Mouse (Mus musculus) heart, embryonic 14.5 days (tissue): ENCODE results near the gene Gm38392. TPM values are rescaled to one million over a fixed set of nuclear protein-coding genes. Genes with fewer than 3 reads are reported as not detected.
"Not testable (repeated sequence)": the region's sequence is repeated elsewhere in the genome, so short reads cannot be mapped to it uniquely, and the experiment has no call there.

ENCODE experiments used
- ATAC-seq: fragments of 200-750 bp; cut with Nextera tagmentation; 2 replicates; pipeline ENCODE4 v1.8.0; 2017; ENCODE audit warnings: low read depth, moderate TSS enrichment; ENCODE audit not compliant: insufficient number of reproducible peaks, insufficient read depth, low FRiP score
- H3K27ac ChIP-seq, 2 experiments: fragments of 200-500 bp in 1 of 2; fragments of 300-500 bp in 1 of 2; sonication (generic) in 1 of 2; replicated peaks in 1 of 2; 2 replicates each; pipeline ENCODE4 v1.5.1; 2012 to 2014; ENCODE audit warnings: low read depth in 2 of 2, low read length in 2 of 2, control low read depth in 1 of 2, mild to moderate bottlenecking in 1 of 2, mixed read lengths in 1 of 2; ENCODE audit not compliant: control insufficient read depth in 1 of 2, insufficient read depth in 1 of 2
- H3K27me3 ChIP-seq: fragments of 300-500 bp; sonication (generic); 2 replicates; pipeline ENCODE4 v1.6.1; 2014; ENCODE audit warnings: mild to moderate bottlenecking, low read length, control low read depth; ENCODE audit not compliant: control insufficient read depth, insufficient read depth
- H3K36me3 ChIP-seq: fragments of 300-500 bp; sonication (generic); 2 replicates; pipeline ENCODE4 v1.6.1; 2014; ENCODE audit warnings: mild to moderate bottlenecking, control low read depth, low read length, mixed read lengths; ENCODE audit not compliant: control insufficient read depth, insufficient read depth
- H3K4me1 ChIP-seq, 2 experiments: fragments of 200-500 bp in 1 of 2; fragments of 300-500 bp in 1 of 2; sonication (generic) in 1 of 2; 2 replicates each; pipeline ENCODE4 v1.6.1; 2012 to 2014; ENCODE audit warnings: low read length in 2 of 2, control low read depth in 1 of 2, mixed read lengths in 1 of 2; ENCODE audit not compliant: control insufficient read depth in 2 of 2, insufficient read depth in 2 of 2
- H3K4me2 ChIP-seq: fragments of 300-500 bp; sonication (generic); 2 replicates; pipeline ENCODE4 v1.6.1; 2014; ENCODE audit warnings: mild to moderate bottlenecking, low read length
- H3K4me3 ChIP-seq, 2 experiments: fragments of 200-500 bp in 1 of 2; fragments of 300-500 bp in 1 of 2; sonication (generic) in 1 of 2; 2 replicates each; pipeline ENCODE4 v1.5.1; 2012 to 2014; ENCODE audit warnings: low read length in 2 of 2, mild to moderate bottlenecking in 2 of 2, control low read depth in 1 of 2, low read depth in 1 of 2, moderate library complexity in 1 of 2; ENCODE audit not compliant: control insufficient read depth in 1 of 2, insufficient read depth in 1 of 2
- H3K9ac ChIP-seq: fragments of 300-500 bp; sonication (generic); 2 replicates; pipeline ENCODE4 v1.6.1; 2014; ENCODE audit warnings: mild to moderate bottlenecking, low read length
- H3K9me3 ChIP-seq: fragments of 300-500 bp; sonication (generic); 2 replicates; pipeline ENCODE4 v1.6.1; 2016; ENCODE audit warnings: low read length, control low read depth; ENCODE audit not compliant: control insufficient read depth
- WGBS: fragments of 180-500 bp; shearing (Covaris S2); extraction: QIAGEN DNeasy Blood & Tissue Kit; methylation state at CpG from one replicate; pipeline ENCODE4 v1.1.7; 2014; 5-methylcytosine and 5-hydroxymethylcytosine counted together
- polyA plus RNA-seq: library from polyadenylated mRNA; unstranded; fragments of >200 nt; fragmentation: Nextera tagmentation; extraction: Ambion mirVana; gene quantifications from 2 replicates; pipeline ENCODE4 v1.2.1, GENCODE M21; 2014

Gm38392 gene
- polyA plus RNA-seq, 1 experiment from 2014 or later: not detected

DNA sequence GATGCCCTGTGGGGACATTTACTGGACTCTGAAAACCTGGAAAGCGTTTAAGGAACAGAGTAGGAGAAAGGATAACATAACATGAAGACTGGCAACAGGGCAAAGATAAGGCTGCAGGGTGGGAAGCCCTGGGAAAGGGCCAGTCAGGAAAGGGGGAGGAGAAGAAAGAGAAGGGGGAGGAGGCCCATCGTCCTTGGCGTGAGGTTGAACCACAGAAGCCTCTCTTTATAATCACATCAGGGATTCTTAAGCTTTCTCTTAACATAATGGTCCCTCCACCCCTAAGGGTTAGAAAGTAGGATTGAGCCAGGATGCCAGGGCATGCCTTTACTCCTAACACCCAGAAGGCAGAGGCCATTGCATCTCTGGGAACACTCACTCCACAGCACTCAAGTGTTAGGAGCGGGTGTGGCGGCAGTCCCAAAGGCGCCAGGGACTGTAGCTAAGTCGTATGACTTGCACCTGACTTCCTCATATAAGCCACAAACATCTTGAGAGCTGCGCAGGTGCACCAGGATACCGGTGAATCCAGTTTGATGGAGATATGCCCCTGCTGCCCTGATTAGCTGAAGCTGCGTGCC, 1.2 kb upstream of the Gm38392 start:
- not testable (repeated sequence) for H3K27me3 ChIP-seq, H3K4me2 ChIP-seq, ATAC-seq, H3K9me3 ChIP-seq, H3K27ac ChIP-seq, H3K36me3 ChIP-seq, H3K9ac ChIP-seq, H3K4me3 ChIP-seq, H3K4me1 ChIP-seq
- WGBS: 69% methylated on average over 8 of the region's 10 CpGs

DNA sequence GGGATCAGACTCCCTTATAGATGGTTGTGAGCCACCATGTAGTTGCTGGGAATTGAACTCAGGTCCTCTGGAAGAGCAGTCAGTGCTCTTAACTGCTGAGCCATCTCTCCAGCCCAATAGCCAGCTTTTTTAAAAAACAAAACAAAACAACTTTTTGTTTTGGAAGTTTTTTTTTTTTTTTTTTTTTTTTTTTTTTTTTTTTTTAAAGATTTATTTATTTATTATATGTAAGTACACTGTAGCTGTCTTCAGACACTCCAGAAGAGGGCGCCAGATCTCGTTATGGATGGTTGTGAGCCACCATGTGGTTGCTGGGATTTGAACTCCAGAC, 1.5 kb downstream of the Gm38392 start:
- H3K27me3 ChIP-seq, H3K36me3 ChIP-seq, H3K4me2 ChIP-seq, H3K9me3 ChIP-seq, ATAC-seq, H3K27ac ChIP-seq, H3K4me1 ChIP-seq, H3K4me3 ChIP-seq, H3K9ac ChIP-seq: not testable (repeated sequence)
- WGBS: no CpG with 5 or more reads among the region's 2 CpGs

DNA sequence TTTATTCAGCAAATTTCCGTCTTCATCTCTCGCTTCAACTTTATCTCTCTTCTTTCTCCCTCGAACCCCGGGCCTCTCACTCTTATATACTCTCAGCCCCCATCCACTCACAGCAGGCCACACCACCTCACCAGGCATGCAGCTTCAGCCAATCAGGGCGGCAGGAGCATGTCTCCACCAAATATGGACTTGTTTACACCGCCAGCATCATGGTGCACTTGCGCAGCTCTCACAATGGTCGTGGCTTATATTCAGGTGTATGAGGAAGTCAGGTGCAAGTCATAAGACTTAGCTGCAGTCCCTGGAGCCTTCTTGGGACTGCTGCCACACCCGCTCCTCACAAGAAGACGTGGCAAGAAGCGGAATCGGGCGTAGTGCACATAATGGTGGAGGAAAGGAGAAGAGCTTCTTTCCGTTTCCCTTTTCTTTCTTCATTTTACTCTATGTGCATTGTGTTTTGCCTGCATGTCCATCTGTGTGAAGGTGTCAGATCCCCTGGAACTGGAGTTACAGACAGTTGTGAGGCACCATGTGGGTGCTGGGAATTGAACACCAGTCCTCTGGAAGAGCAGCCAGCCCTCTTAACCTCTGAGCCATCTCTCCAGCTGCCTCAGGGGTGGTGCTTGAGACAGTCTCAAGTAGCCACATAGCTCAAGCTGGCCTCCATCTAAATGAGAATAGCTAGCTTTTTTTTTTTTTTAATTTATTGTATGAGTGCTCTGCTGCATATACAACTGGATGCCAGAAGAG, 2.0 kb downstream of the Gm38392 start:
- not testable (repeated sequence) for H3K9ac ChIP-seq, H3K4me3 ChIP-seq, H3K36me3 ChIP-seq, H3K9me3 ChIP-seq, ATAC-seq, H3K4me1 ChIP-seq, H3K4me2 ChIP-seq, H3K27me3 ChIP-seq, H3K27ac ChIP-seq
- 93% methylated on average over 14 of the region's 14 CpGs for WGBS

DNA sequence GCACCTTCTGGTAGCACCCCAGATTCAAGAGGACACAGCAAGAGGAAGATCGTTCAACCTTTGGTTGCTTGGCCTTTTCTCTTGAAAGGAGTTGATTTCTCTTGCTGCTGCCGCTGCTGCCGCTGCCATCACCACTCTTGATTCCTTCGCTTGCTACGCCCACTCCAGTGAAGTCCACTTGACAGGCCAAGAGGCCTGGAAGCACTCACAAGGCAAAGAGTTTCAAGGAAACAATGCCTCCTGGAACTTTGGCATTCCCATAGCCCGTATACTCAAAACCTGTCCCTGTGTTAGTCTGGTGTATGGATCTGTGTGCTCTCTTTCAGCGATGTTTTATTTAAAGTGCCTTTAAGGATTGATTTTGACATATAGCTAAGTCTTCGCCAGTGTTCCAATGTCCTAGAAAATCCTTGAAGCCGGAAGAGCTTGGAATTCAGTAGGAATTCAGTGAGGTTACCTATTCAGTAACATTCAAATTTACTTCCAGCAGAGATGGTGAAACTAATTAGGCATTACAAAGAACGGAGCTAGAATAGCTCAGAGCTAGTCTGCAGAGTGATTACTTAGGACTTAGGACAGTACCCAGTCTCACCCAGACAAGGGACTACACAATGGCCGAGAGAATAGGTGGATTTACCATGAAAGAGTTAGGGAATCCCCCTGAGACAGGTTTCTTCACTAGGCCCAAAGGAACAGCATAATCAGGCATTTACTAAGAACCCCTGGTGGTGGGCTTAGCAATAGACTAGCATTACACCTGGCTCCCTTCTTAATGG, 5.7 kb downstream of the Gm38392 start:
- not testable (repeated sequence) for H3K9ac ChIP-seq, H3K4me3 ChIP-seq, ATAC-seq, H3K9me3 ChIP-seq, H3K27ac ChIP-seq, H3K27me3 ChIP-seq, H3K4me2 ChIP-seq, H3K36me3 ChIP-seq, H3K4me1 ChIP-seq
- 60% methylated on average over 11 of the region's 11 CpGs for WGBS

DNA sequence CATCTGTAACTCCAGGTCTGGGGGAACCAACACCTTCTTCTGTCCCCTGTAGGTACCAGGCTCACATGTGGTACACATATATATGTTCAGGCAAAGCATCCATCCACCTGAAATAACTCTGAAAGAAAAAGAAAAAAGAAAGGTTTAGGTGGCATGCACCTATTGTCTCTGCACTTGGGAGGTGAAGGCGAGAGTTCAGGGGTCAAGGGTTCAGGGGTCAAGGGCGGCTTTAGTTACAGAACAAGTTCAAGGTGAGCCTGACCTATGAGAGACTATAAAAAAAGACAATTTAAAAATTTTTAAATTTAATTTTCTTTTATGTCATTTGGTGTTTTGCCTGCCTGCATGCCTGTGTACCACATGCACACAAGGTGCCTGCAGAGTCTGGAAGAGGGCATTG, 7.0 kb downstream of the Gm38392 start:
- no peaks in the 10 kb centered on the region for H3K27me3 ChIP-seq
- no peak overlapping the region for H3K27ac ChIP-seq
- WGBS: 81% methylated on average over 2 of the region's 2 CpGs
- H3K9me3 ChIP-seq: no peaks in the 10 kb centered on the region
- no peaks in the 10 kb centered on the region for H3K36me3 ChIP-seq
- H3K9ac ChIP-seq: no peak overlapping the region
- no peaks in the 10 kb centered on the region for H3K4me1 ChIP-seq
- H3K4me2 ChIP-seq: no peak overlapping the region
- H3K4me3 ChIP-seq: no peak overlapping the region
- ATAC-seq: no peak

DNA sequence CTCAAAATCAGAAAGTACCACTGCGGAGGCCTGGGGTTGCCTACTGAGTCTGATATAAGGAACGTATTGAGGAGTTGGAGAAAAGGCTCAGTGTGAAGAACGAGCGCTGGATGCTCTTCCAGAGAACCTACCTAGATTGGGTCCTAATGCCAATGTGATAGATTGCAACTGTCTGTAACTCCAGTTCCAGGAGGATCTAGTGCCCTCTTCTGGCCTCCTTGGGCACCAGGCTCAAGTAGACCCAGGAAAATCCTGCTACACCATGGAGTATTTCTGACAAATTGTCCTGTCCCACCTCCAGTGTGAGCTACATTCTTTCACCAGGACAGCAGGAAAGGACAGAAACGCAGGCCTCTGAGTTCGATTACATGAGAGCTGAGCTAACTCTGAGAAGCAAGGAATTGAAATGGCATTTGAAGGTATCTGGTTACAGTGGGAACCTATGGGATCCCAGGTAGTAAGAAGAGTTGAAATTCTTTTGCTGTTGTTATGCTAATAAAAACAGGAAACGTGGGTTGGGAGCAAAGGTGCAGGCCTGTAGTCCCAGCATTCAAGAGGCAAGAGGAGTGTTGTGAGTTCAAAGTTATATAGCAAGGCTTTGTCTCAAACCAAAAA, 10.4 kb downstream of the Gm38392 start:
- H3K27me3 ChIP-seq: no peaks in the 10 kb centered on the region
- no peaks in the 10 kb centered on the region for H3K36me3 ChIP-seq
- no peak overlapping the region for H3K4me3 ChIP-seq
- H3K4me2 ChIP-seq: no peak overlapping the region
- H3K9ac ChIP-seq: no peak overlapping the region
- no peaks in the 10 kb centered on the region for H3K4me1 ChIP-seq
- no peak for ATAC-seq
- no peaks in the 10 kb centered on the region for H3K9me3 ChIP-seq
- whole genome bisulfite sequencing: 33% methylated on average over 7 of the region's 7 CpGs
- H3K27ac ChIP-seq: no peak overlapping the region

DNA sequence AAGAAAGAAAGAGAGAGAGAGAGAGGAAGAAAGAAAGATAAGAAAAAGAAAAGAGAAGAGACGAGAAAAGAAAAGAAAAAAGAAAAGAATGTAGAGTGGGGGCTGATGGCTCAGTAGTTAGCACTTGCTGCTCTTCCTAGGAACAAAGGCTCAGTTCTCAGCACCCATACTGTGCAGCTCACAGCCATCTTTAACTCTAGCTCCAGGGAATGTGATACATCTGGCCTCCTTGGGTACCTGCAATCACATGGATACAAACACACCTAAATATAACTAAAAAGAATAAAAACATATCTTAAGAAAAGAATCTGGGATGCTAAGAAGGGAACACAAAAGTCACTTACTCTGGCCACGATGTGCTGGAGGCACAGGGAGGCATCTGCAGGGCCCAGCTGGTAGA, 10.9 kb downstream of the Gm38392 start:
- H3K4me3 ChIP-seq: no peak overlapping the region
- no peaks in the 10 kb centered on the region for H3K9me3 ChIP-seq
- H3K9ac ChIP-seq: no peak overlapping the region
- no peaks in the 10 kb centered on the region for H3K27me3 ChIP-seq
- H3K4me1 ChIP-seq: no peaks in the 10 kb centered on the region
- no peak overlapping the region for H3K4me2 ChIP-seq
- no peaks in the 10 kb centered on the region for H3K36me3 ChIP-seq
- ATAC-seq: no peak
- 80% methylated on average over 2 of the region's 2 CpGs for WGBS
- no peak overlapping the region for H3K27ac ChIP-seq
